Comparison of ENCODE assay signal across 16 mouse cellular contexts in genomic region chr10:62342512-62342911, GRCm38 (mm10). TPM values are rescaled to one million over a fixed set of nuclear protein-coding genes. Genes with fewer than 3 reads are reported as not detected.
DNase-seq lines count a peak whose midpoint lies in the region; ATAC-seq lines count a peak whose summit lies in the region.
"Had no signal": no experiment of that assay in that cellular context is flagged by ENCODE, and none has a peak within 500 bp of the region (broad histone marks: within the 10 kb centered on the region; RNA-seq: fewer than 3 reads in every experiment).

No protein-coding gene starts in this region.

- peak overlapping the region; percentile 16 for H3K4me3 ChIP-seq in midbrain, embryonic 10.5 days
- no peak overlapping the region for H3K4me3 ChIP-seq in midbrain, embryonic 16.5 days (ENCODE audit: low read depth, low read length)
- peak overlapping the region; percentile 94 for H3K4me3 ChIP-seq in liver, embryonic 13.5 days (replicated peaks)
- H3K4me3 ChIP-seq in kidney, embryonic 14.5 days (ENCODE audit: low read length) = no peak overlapping the region
- H3K4me3 ChIP-seq: forebrain, embryonic 13.5 days; heart, embryonic 15.5 days; kidney, embryonic 15.5 days; midbrain, embryonic 13.5 days; stomach, embryonic 15.5 days had no signal

- 0 out of 2 replicates have a peak overlapping the region, but pooled peaks have one; percentile 19 for H3K27ac ChIP-seq in midbrain, embryonic 10.5 days (replicated peaks)
- no peak overlapping the region for H3K27ac ChIP-seq in midbrain, embryonic 16.5 days (ENCODE audit: low read length)
- H3K27ac ChIP-seq in liver, embryonic 13.5 days = peak overlapping the region; percentile 99
- no peak overlapping the region for H3K27ac ChIP-seq in kidney, embryonic 14.5 days (ENCODE audit: low read depth, low read length)
- H3K27ac ChIP-seq: forebrain, embryonic 13.5 days; heart, embryonic 15.5 days; hindbrain, postnatal 0 days; kidney, embryonic 15.5 days; midbrain, embryonic 13.5 days; stomach, embryonic 15.5 days had no signal

- peak; percentile 28 for DNase-seq in cerebellum, adult 11-12 months
- DNase-seq in cerebellum, adult 18-20 months = no peak
- DNase-seq in midbrain, embryonic 10.5 days (ENCODE audit: low spot score) = no peak
- peak; percentile 86 for DNase-seq in liver, embryonic 13.5 days
- no peak for DNase-seq in left cerebral cortex, adult 11 months (ENCODE audit: low spot score)
- no peak for DNase-seq in embryo, embryonic 10.5 days (ENCODE audit: low spot score)
- DNase-seq: adrenal gland, postnatal 10 days had no signal

- no peak overlapping the region for H3K4me2 ChIP-seq in midbrain, embryonic 16.5 days (ENCODE audit: low read length)
- H3K4me2 ChIP-seq in liver, embryonic 13.5 days = peak overlapping the region; percentile 99
- no peak overlapping the region for H3K4me2 ChIP-seq in kidney, embryonic 14.5 days (replicated peaks; ENCODE audit: low read depth, low read length)
- H3K4me2 ChIP-seq: forebrain, embryonic 13.5 days; heart, embryonic 15.5 days; kidney, embryonic 15.5 days; midbrain, embryonic 13.5 days; stomach, embryonic 15.5 days had no signal

- peaks cover 11% of the 10 kb centered on the region for H3K27me3 ChIP-seq in midbrain, embryonic 10.5 days (ENCODE audit: low read depth, poor library complexity, severe bottlenecking)
- no peaks in the 10 kb centered on the region for H3K27me3 ChIP-seq in midbrain, embryonic 16.5 days (ENCODE audit: control insufficient read depth, insufficient read depth, low read depth, low read length)
- no peaks in the 10 kb centered on the region for H3K27me3 ChIP-seq in liver, embryonic 13.5 days
- no peaks in the 10 kb centered on the region for H3K27me3 ChIP-seq in kidney, embryonic 14.5 days (ENCODE audit: control insufficient read depth, insufficient read depth, low read length)
- H3K27me3 ChIP-seq: forebrain, embryonic 13.5 days; heart, embryonic 15.5 days; kidney, embryonic 15.5 days; midbrain, embryonic 13.5 days; stomach, embryonic 15.5 days had no signal

- no peaks in the 10 kb centered on the region for H3K36me3 ChIP-seq in midbrain, embryonic 10.5 days
- H3K36me3 ChIP-seq in midbrain, embryonic 16.5 days (ENCODE audit: control insufficient read depth, insufficient read depth, low read length) = no peaks in the 10 kb centered on the region
- H3K36me3 ChIP-seq in liver, embryonic 13.5 days = peaks cover 3% of the 10 kb centered on the region; the same call in 1 of the 2 replicates
- no peaks in the 10 kb centered on the region for H3K36me3 ChIP-seq in kidney, embryonic 14.5 days (ENCODE audit: control insufficient read depth, insufficient read depth, low read length)
- H3K36me3 ChIP-seq: heart, embryonic 15.5 days; kidney, embryonic 15.5 days; midbrain, embryonic 13.5 days; stomach, embryonic 15.5 days had no signal

- WGBS in midbrain, embryonic 10.5 days = 91% methylated on average over 6 of the region's 6 CpGs
- 88% methylated on average over 6 of the region's 6 CpGs for WGBS in midbrain, embryonic 16.5 days
- WGBS in liver, embryonic 13.5 days (ENCODE audit: insufficient replicate concordance) = 15% methylated on average over 6 of the region's 6 CpGs
- WGBS in kidney, embryonic 14.5 days = 93% methylated on average over 6 of the region's 6 CpGs

- peaks cover 32% of the 10 kb centered on the region for H3K4me1 ChIP-seq in midbrain, embryonic 10.5 days
- peaks cover 19% of the 10 kb centered on the region for H3K4me1 ChIP-seq in midbrain, embryonic 16.5 days (ENCODE audit: control insufficient read depth, insufficient read depth, low read length)
- H3K4me1 ChIP-seq in liver, embryonic 13.5 days (replicated peaks) = peaks cover 84% of the 10 kb centered on the region
- H3K4me1 ChIP-seq in kidney, embryonic 14.5 days (ENCODE audit: control insufficient read depth, insufficient read depth, low read length) = peaks cover 19% of the 10 kb centered on the region; the same call in 1 of the 2 replicates

- ATAC-seq in midbrain, embryonic 16.5 days = no peak
- peak; percentile 80 for ATAC-seq in liver, embryonic 13.5 days (ENCODE audit: low read depth)
- ATAC-seq in kidney, embryonic 14.5 days (ENCODE audit: low FRiP score, low TSS enrichment) = no peak
- ATAC-seq: forebrain, embryonic 13.5 days; hindbrain, postnatal 0 days; lung, postnatal 0 days; midbrain, embryonic 13.5 days had no signal

- H3K9me3 ChIP-seq in midbrain, embryonic 10.5 days (replicated peaks) = no peaks in the 10 kb centered on the region
- no peaks in the 10 kb centered on the region for H3K9me3 ChIP-seq in midbrain, embryonic 16.5 days (replicated peaks; ENCODE audit: control insufficient read depth, low read length, poor library complexity, severe bottlenecking)
- no peaks in the 10 kb centered on the region for H3K9me3 ChIP-seq in liver, embryonic 13.5 days (replicated peaks)
- H3K9me3 ChIP-seq in kidney, embryonic 14.5 days (ENCODE audit: control insufficient read depth, low read length) = no peaks in the 10 kb centered on the region
- H3K9me3 ChIP-seq: forebrain, embryonic 13.5 days; heart, embryonic 15.5 days; kidney, embryonic 15.5 days; midbrain, embryonic 13.5 days; stomach, embryonic 15.5 days had no signal

- H3K9ac ChIP-seq in midbrain, embryonic 16.5 days (ENCODE audit: low read depth, low read length) = no peak overlapping the region
- peak overlapping the region; percentile 96 for H3K9ac ChIP-seq in liver, embryonic 13.5 days
- no peak overlapping the region for H3K9ac ChIP-seq in kidney, embryonic 14.5 days (ENCODE audit: low read depth, low read length)
- H3K9ac ChIP-seq: forebrain, embryonic 13.5 days; heart, embryonic 15.5 days; kidney, embryonic 15.5 days; midbrain, embryonic 13.5 days; stomach, embryonic 15.5 days had no signal

RNA-seq across cellular contexts. Expression of gene Hk1, which starts 37.2 kb away (rescaled TPM):
- polyA plus RNA-seq in midbrain, embryonic 10.5 days (2016; fragmentation: Nextera tagmentation; extraction: Ambion mirVana) = 27.0 and 34.9 TPM in 2 replicates
- 142 and 155 TPM in 2 replicates for polyA plus RNA-seq in midbrain, embryonic 16.5 days (2015; fragmentation: Nextera tagmentation; extraction: Ambion mirVana)
- polyA plus RNA-seq in liver, embryonic 13.5 days (2015; fragmentation: Nextera tagmentation; extraction: Ambion mirVana) = 88.4 and 108 TPM in 2 replicates
- 14.2 and 31.4 TPM in 2 replicates for polyA plus RNA-seq in kidney, embryonic 14.5 days (2014; fragmentation: Nextera tagmentation; extraction: Ambion mirVana)

Comparison
In these comparisons a context has a peak if more than half of its experiments do, and no peak if none do; other contexts are left out.
1. DNase-seq: peak in cerebellum, adult 11-12 months (single experiment) and liver, embryonic 13.5 days (single experiment); none in cerebellum, adult 18-20 months (0 of 2), midbrain, embryonic 10.5 days (single experiment), left cerebral cortex, adult 11 months (single experiment) and embryo, embryonic 10.5 days (single experiment).
2. H3K27ac ChIP-seq: peak in midbrain, embryonic 10.5 days (single experiment) and liver, embryonic 13.5 days (single experiment); none in midbrain, embryonic 16.5 days (single experiment) and kidney, embryonic 14.5 days (single experiment).
3. H3K4me3 ChIP-seq: peak in midbrain, embryonic 10.5 days (single experiment) and liver, embryonic 13.5 days (single experiment); none in midbrain, embryonic 16.5 days (single experiment) and kidney, embryonic 14.5 days (single experiment).